Mouse (Mus musculus): ENCODE results near the gene Rmdn2.

Gene Rmdn2

DNA sequence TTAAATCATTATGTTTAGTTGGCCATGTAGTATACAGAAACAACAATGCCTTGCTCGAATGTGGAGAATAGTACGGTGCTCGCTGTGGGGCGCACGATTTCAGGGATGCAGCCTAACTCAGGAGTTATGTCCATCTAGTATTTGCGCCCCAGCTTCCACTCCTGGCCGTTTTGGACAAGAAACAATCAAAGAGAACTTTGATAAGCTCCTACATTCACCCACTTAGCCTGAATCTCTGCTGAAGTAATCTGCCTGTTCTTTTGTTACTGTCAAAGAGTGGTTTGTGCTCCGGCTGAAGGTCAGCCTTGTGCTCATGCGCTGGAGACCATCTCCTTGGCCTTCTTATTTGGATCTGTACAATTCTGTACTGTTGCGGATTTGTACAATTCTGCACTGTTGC lies 6.8 kb downstream of the Rmdn2 start:
- DNase-seq = no peak

DNA sequence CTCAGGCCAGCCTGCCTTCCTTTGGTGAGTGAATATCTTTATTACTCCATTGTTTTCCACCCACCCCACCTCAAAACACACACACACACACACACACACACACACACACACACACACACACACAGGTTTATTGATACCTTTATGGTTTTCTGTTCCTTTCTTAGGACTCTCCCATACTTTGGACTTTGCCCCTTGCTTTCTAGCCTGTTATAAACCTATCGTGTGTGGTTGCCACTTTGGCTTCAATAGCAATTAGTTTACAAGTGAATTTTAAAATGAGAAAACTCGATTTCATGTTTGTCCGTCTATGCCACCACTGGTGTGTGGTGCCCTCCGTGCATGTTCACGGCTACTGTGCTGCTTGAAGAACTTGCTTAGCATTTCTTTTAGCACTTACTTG lies 7.3 kb downstream of the Rmdn2 start:
- DNase-seq = no peak

DNA sequence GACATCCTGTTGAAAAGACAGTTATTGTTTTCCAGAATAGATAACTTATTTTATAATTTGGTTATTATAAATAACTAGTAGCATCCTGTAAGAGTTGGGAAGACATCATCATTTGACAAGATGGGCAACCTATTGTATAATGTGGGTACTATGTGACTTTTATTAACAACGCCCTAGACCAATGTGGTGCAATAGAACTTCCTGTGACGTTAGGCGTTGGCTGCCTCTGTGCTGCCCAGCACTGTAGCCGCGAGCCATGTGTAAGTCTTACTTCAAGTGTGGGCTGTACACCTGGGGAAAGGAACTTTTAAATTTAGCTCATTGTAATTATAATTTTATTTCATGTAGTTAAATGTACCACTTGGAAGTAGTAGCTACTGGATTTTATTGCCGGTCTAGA lies 10.4 kb downstream of the Rmdn2 start:
- DNase-seq = no peak

DNA sequence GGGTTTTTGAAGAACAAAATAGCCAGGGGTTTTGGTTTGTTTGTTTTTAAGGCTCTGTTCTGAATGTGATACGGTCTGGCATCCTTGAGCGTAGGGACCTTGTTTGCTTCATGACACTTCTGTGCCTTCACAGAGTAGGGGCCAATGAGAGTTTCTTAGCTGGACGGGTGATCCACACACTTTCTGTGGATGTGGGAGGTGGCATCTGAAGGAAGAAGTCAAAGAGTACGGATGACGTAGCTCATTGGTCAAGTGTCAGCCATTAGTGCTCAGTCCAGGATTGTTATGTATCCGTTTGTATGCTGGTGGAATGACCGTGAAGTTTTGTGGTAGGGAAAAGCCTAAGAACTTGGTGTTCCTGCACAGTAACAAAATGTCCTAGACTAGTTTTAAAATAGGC lies 10.9 kb downstream of the Rmdn2 start:
- DNase-seq = no peak

DNA sequence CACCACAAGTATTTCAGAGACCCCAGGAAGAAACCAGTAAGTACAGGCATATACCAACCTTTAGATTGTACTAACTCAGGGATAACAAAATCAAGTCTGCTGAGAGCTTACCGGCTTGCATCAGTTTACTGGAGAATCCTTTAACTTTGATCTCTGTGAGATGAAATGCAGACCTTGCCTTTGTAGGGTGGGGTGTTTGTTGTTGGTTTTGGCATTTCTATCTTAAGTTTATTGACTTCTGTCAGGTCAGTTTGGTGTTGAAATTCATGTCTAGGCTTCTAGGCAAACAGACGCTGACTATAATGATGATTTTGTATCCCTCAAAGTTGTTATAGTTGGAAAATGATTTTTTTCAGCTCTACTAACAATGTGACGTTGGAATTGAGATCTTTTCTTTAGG lies 12.2 kb downstream of the Rmdn2 start:
- no peak for DNase-seq

DNA sequence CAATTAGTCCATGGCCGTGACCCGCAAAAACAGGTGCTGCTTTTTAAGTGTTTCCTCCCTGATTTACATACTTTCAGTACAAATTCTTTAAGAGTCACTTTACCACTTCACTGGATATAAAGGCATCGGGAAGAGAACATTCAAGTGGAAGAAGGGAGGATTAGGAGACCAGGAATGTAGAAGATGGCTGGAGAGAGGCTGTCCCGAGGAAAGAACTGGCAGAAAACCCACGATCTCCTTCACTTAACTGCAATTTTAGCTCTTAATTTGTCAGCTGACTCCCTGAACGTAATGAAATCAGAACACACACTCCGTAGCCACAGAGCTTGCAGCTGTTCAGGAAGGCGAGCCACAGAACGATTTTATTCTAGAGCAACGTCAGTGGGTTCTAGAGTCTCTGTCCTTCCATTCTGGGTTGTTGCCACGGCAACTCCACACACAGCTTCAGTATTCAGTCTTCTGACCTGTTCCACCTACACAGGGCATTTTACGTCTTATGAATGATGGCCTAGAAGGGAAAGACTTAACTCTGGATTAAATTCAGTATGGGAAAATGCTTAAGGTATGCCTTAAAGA lies 14.7 kb downstream of the Rmdn2 start:
- DNase-seq = no peak

DNA sequence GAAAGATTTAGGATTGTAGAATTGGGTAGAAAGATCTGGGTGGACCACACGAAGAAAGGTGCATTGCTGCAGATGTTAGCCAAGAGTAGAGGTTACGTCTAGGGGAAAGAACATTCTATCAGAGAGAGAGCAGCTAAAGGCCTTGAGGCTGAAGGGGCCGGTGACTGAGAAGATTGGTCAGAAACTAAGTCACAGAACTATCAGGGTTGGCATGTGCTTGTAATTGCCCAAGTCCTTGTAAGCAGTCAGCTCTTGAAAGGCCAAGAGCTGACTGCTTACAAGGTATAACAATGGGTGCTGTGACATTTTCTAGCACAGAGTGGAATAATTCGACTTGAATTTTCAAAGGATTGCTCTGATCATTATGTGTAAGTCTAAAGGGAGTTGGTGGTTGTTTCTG lies 38.2 kb downstream of the Rmdn2 start:
- DNase-seq = no peak

DNA sequence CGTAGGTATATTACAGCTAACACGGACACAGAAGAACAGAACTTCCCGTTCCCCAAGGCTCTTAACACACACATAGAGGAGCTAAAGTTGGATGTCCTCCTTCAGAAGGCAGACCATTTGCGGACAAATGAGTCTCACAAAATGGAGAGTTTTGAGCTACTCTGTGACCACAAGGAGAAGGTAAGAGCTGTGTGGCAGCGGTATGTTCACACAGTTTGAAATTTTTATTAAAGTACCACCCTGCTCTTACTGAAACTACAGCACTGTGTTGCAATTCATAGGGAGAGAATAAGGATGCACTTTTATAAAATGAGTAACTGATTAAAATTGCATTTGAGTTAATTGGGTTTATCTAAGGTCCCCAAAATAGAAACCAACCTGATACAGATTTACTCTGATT lies 38.6 kb downstream of the Rmdn2 start:
- DNase-seq = no peak

DNA sequence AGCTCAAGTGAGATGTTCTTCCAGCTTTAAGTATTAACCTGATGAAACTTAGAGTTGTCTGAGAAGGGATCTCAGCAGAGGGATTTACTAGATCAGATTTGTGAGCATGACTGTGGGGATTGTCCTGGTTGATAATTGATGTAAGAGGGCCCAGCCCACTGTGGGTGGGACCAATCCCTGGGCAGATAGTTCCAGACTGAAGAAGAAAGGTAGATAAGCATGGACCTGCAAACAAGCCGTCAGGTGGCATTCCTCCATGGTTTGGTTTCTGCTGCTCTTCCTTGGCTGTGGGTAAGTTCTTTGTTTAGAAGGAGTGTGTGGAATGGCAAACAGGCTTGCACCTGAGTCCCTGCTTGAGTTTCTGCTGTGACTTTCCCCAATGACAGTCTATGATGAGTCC lies 41.5 kb downstream of the Rmdn2 start:
- DNase-seq = no peak

DNA sequence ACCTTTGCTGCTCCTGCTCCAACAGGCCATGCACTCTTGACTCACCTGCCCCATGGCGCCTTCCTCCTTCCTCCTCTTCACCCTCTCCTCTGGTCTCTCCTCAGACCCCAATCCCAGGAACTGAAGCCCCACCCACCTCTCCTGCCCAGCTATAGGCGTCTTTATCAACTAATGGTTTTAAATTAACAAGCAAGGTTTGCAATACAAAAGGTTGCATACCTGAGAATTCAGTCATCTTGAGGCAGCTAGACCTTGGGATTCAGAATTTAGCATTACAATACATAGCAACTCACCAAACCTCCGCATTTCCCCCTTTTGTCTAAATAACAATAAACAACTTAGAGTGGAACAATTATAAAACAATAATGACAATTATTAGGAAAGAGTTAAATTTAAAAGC lies 42.5 kb downstream of the Rmdn2 start:
- no peak for DNase-seq

DNA sequence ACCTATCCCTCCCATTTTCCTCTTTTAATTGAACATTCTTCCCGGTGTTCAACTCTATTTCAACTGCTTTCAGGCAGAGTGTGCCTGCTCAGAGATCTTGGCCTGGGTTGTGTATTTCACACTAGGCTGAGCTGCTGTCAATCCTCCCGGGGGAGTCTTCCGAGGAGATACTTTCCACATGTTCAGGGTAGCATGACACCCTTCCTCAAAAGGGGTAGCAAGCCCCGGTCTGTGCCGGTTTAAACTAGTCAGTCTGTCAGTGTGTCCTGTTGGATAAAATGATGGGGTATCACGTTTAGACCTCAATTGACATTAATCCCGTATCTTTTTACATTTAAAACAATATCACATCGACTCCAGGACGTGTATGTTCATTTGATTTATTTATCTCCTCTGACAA lies 46.1 kb downstream of the Rmdn2 start:
- DNase-seq = no peak

DNA sequence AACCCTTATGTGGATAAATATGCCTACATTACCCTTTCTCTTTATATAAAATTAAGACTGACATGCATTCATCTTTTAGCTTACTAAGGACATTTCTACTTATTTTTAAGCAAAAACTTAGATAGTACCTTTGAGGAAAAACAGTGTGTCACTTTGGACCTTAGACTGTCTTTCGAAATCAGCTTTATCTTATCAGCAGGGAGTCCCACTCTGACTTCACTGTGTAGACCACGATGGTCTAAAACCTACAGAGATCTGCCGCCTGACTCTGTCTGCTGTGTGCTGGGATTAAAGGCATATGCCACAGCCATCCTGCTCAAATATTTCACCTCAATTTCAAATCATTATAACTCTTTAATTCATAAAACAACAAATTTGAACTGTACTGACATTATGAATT lies 46.8 kb downstream of the Rmdn2 start:
- DNase-seq = no peak

DNA sequence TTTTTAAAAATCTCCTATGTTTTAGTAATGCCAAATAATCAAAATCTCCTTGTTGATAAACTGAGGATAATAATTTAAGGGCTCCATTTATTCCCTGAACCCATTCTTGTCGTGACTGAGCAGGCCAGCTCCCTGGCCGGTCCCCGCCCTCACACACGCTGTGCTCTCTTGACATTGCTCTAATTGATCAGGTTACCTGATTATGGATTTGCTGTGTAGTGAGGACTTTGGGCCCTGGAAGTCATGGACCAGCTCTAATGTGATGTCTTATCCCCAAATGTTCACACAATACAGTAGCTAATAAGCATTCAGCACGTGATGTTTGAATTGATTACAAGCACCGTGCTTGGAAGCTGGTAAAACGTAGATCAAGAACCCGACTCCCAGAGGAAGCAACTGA lies 47.2 kb downstream of the Rmdn2 start:
- no peak for DNase-seq

DNA sequence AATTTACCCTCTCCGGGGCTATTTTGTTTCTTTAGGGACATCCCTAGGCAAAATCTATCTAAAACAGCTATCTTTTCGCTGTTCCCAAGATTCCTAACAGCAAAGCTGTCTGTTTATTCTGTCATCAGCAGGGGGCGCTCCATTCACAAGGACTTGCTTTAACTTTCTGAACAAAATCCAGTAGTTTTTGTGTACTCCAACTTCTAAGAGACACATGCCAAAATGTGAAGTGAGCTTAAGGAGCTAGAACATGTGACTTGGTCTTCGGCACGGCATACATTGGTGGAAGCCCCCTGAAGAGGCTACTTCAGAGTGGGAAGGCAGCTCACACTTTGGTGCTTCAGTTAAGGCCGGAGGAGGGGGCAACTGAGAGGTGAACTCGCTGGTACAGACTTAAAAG lies 49.7 kb downstream of the Rmdn2 start:
- peak; percentile 65 for DNase-seq

DNA sequence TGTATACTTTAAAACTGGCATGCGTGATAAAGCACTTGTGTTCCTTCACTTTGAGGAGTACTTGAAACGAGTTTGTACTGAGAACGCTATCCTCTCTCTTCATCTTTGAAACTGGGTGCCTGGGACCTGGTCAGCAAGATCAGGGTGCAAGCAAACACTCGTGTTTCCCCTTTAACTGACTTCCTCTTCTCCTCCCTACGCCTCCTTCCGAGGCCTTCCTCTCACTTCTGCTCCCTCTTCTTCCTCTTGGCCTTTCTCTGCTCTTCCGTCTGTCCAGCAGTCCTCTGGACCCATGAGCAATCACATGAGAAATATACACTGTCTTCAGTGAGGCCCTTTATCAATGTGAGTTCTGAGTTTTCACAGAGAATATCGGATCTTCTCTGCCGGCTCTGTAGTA lies 50.2 kb downstream of the Rmdn2 start:
- DNase-seq = no peak

DNA sequence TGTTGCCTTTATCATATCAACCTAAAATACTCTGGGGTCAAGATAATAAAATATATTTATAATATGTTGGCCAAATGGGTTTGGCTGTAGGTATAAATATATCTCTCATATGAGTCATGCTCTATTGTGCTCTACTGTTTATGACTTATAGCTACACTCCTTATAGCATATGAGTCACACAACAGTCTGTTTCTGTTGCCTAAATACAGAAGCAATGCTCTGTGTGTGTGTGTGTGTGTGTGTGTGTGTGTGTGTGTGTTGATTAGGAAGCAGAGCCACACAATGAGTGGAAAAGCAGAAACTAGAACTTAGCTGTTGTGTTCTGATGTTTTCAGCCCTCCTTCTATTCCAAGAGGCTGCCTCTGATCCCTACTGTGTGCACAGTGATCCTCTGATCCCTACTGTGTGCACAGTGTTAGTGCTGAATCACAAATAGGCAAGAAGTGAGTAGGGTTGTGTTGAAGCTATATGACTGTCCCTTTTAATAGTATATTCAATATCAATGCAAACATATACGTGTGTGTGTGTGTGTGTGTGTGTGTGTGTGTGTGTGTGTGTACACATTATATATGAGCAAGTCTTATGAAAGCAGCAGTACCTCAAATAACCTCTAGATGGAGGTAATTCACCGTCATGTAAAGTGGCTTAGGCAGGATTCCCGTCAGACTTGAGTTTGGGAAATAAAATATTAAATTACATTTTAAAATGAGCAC lies 51.9 kb downstream of the Rmdn2 start:
- DNase-seq = no peak

DNA sequence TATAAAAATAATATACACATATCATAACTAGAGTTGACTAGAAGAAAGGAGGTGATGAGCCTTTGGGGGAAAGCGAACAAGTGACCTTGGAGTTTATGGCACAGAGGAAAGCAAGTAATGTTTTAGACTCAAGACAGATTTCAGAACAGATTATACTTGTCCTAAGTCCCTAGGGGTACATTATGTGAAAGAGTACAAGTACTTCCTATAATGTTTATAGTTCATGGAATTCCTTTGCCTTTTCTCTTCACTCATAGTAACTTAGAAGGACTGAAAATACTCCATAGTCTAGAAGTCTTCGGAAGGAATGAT lies 52.4 kb downstream of the Rmdn2 start:
- no peak for DNase-seq

DNA sequence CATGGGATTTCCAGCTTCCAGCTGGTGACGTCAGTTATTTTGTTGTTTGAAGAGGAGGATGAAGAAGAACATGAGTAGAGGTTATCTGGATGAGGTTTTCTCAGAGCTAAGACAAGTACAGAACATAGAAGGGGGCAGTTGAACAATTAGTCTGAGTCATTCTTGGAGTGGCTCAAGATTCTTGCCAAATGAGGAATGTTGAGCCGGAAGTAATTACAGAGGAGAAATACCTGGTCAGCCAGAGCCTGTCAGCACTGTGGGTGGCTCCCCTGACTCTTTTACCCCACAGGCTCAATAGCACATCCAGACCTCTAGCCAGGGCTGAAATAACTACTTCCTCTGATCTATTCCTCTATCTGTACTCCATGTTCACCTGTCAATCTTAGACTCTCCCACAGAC lies 59.2 kb downstream of the Rmdn2 start:
- DNase-seq = no peak

DNA sequence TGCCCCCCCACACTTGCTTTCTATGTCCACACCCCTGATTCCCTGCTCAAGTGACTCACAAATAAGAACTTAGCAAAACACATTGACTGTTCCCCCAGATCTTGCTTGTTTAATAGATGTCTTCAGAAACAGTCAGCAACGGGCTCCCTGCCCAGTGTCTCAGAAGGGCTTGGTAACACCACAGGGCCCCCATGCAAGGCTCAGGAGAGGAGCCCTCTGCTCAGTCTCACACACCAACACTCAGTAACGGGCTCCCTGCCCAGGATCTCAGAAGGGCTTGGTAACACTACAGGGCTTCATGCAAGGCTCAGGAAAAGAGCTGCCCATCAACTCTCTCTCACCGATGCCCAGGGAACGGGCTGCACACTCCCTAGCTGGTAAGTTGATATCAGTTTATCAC lies 83.4 kb downstream of the Rmdn2 start:
- no peak for DNase-seq

DNA sequence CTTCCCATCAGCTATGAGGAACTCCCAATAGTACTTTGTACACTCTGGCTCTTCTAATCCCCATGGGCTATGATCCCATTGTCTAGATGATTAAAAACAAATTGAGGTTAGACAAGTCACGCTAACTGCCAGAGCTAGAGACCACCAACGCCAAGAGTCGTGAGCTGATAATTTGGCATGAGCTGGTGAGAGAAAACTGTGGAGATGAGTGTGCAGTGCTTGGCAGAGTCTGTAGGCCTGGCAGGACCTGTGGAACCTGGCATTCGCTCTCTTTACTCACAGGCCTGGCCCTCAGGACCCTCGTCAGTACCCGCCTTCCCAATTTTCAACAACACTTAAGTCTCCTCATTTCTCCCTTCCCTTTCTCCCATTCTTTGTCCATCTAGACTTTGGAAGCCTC lies 83.9 kb downstream of the Rmdn2 start:
- no peak for DNase-seq

DNA sequence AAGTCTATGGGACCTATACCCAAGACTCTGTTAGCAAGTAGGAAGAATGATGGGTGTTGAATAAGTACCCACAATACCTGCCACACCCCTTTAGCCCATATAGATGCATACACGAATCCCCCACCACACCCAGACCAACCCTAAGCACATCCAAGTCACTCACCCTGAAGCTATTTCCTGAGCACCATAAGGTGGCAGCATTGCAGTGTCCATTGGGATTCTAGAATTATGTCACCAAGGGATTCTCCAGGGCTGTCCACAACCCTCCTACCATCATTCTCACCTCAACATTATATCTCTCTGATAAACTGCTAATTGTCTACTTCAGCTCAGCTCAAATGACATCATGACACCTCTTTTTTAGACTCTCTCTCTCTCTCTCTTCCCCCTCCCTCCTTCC lies 87.5 kb downstream of the Rmdn2 start:
- DNase-seq = no peak

DNA sequence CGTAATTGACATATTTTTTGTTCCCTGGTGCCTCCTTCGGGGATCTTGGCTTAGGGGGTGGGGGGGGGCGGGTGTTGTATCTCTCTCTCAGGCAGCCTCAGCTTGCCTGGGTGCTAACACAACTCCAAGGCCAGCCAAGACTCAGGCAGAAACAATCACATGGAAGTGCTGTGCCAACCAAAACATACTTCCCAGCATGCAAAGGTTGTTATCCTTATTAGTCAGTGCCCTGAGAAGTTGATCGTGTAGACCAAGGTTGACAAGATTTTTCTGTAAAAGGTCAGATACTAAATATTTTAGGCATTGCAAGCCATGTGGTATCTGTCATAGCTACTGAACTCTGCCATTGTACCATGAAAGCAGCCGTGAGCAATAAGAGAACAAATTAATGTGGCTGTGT lies 89.2 kb downstream of the Rmdn2 start:
- DNase-seq = no peak

DNA sequence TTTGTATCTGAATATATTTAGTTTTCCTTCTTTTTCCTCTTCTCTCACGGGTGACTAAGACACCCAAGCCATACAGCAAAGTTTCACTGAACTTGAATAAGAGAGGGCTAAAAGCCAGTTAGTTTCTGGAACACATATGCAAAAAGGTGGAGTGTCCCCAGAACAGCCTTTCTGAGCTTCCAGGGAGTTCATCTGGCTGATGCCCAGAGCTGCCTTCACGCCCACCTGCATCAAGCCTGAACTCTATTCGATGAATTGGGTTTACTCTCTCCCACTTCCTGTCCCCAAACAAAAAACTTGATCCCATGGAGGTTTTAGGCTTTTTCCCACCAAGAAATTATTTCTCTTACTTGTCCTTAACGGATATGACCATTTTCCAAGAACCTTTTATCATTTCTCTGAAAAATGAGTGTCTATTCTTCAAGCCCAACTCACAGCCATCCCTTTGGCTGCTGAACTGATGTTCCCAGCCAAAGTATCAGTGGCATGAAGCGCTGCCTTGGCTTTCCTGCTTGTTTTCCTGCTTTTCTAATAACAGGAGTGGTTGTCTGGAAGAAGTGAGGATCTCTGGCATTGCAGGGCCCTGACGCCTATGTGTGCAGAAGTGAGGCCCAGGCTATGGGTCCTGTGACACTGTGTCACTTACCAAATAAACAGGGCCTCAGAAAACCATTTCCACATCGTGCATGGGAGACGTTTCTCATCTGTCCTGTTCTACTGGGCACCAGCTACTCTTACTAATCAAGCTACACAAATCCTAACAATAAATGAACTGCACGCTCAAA lies 94.2 kb downstream of the Rmdn2 start:
- DNase-seq = no peak

DNA sequence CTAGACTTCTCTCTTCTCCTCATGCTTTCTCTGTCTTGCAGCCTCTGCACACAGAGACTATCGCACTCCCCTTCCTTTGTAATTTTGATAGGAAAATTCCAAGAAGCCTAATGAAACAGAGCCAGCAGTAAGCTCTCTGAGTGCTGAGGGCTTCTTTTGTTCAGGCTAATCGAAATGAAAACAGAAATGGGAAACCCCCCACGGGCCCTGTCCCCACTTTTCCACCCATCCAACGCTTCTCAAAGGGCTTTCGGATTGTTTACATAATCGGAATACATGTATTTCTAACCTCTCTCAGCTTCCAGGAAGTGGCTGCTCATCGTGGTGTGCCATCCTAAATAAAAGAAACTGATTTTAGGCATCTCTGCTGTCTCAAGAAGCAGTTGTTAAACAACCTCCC lies 96.5 kb downstream of the Rmdn2 start:
- DNase-seq = no peak

DNA sequence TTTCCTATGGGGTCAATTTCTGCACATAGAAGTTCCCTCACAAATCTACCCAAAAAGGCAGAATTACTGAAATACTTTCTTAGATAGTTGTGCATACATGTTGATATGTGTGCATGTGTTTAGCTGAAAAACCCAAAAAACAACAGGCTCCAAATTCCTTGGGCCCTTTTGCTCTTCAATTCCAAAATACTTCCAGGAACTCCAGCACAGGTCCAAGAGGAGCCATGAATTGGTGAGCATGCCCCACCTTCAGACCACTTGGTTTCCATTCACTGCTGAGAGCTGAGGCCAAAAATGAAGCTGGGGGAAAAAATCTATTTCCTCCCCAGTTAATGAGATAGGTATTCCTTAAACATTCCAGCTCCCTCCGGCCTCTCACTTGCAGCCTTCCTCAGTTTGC lies 98.1 kb downstream of the Rmdn2 start:
- DNase-seq = no peak
